Mouse (Mus musculus): ENCODE data around the gene Galnt10.

Gene Galnt10

DNA sequence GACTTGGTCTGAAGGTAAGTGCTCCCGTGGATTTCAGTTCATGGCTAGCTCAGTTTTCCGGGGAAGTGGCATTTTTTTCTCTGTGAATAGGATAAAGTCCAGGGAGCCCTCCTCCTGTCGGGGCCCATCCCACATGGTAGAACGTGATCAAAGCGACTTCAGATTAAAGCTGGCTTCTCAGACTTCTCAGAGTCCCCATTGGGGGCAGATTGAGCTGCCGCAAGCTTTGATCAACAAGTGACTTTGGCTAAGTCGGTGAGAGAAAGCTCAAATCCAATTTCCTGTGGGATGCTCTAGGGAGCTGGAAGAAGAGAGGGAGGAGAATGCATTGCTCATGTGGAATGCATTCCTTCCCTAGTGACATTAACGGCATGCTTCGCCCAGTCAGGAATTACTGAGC lies 10.1 kb upstream of the Galnt10 start:
- in situ Hi-C loops (cut with MseI, MboI) = no loop called here

GRCm38 (mm10) chr11:57643691-57644090 lies 1.6 kb upstream of the Galnt10 start:
- in situ Hi-C loops (cut with MseI, MboI) = no loop called here

DNA sequence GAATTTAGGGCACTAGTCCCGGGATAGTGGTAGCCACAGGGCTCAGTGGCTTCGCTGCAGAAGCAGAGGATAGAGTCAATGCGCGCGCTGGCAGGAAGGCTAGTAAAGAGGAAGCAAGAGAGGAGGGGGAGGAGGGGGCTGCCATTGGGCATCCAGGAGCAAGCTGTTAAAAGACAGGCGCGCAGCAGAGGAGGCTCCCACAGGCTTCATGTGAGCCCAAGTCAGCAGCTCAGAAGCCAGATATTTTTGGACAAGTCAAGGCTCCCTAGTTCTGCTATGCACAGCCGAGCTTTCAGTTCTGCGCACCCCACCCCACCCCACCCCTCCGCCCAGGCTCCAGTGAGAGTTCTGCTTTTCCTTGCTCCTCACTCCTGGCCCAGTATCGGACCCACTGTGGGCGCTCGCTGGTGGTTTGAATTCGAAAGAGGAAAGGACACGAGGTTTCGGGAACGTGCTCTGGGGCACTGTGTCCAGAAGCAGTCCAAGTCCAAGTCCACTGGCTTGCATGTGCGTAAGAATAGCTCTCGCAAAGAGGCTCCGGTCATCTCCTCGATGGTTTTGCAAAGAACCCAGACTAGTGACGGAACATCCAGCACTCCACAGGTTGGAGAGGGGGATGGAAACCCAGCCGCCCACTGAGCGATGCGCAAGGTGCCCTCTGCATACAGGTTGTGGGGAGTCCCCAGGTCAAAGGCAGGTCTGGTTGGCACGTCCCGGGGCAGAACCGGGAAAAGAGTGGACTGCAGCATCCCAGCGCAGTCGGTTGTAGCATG lies 811 bp upstream of the Galnt10 start:
- in situ Hi-C loops (cut with MseI, MboI) = no loop called here

GRCm38 (mm10) chr11:57645847-57646246 lies 605 bp downstream of the Galnt10 start:
- in situ Hi-C loops (cut with MseI, MboI) = no loop called here

DNA sequence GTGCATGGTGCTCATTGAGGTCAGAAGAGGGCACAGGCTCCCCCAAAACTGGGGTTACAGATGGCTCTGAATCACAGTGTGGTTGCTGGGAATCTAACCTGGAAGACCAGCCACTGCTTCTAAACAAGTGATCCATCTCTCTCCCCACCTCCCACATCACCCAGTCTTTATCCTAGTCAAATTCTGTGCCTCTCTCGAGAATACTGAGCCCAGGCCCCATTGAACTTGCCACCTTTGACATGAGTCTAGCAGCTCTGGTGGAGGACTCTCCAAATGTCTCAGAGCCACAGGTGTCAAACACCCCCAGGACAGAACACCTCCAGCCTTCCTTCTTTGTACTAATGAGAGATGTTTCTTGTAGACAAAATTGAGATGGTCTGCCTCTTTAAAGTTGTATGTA lies 1.2 kb downstream of the Galnt10 start:
- in situ Hi-C loops (cut with MseI, MboI) = no loop called here

DNA sequence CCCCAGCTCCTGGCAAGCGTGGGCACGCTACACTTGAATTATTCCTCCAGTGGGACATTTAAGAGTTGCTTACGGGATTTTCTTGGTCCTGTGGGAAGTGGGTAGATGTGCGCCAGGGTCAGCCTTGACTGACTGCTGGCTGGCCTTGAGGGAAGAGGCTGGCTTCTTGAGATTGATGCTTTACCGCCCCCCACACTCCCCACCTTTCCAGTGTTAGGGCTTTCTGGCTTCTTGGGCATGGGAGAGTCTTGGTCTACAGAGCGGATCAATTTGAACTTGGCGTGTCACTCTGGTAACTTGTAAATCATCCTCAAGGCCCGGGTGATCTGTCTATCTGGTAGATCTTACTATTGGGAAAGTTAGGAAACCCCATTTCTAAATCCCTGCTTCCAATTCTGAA lies 1.7 kb downstream of the Galnt10 start:
- in situ Hi-C loops (cut with MseI, MboI) = no loop called here

DNA sequence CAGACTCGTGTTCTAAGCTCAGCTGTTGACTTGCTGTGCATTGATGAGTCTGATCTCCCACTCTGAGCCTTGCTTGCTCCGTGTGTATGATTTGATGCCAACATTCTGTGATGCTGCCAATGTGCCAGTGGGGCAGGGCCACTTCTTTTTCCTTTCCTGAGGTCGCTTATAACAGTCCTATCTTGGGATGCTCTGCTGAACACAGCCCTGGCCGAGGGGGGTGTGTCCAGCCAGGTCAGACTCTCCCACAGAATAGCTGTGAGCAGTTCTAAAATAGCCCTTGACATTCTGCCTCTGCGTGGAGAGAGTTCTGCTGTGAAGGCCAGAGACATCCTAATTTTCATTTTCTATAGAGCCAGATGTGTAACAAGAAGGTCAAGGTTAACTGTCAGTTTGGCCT lies 2.2 kb downstream of the Galnt10 start:
- in situ Hi-C loops (cut with MseI, MboI) = no loop called here

- in situ Hi-C loops (cut with MseI, MboI) = no loop called here
Measured at GRCm38 (mm10) chr11:57648196-57648800, 3.1 kb downstream of the Galnt10 start.

GRCm38 (mm10) chr11:57649269-57649668 lies 4.0 kb downstream of the Galnt10 start:
- in situ Hi-C loops (cut with MseI, MboI) = no loop called here

GRCm38 (mm10) chr11:57649671-57650070 lies 4.4 kb downstream of the Galnt10 start:
- in situ Hi-C loops (cut with MseI, MboI) = no loop called here

DNA sequence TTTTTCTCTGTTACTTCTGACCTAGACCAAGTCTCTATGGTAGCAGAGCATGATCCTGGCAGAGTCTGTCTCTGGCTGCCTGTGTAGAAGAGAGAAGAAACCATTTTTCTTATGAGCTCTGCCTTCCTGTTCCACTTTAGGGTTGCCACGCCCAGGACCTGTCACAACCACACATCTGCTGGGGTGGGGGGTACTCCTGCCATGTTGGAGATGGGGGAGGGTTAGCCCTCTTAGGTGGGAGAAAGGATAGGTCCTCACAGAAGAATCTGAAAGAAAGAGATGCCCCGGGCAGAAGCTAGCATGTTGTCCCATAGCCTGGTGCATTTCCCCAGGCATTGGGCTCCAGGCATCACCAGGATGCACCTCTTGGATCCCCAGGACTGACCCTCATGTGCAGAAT lies 5.6 kb downstream of the Galnt10 start:
- in situ Hi-C loops (cut with MseI, MboI) = no loop called here

DNA sequence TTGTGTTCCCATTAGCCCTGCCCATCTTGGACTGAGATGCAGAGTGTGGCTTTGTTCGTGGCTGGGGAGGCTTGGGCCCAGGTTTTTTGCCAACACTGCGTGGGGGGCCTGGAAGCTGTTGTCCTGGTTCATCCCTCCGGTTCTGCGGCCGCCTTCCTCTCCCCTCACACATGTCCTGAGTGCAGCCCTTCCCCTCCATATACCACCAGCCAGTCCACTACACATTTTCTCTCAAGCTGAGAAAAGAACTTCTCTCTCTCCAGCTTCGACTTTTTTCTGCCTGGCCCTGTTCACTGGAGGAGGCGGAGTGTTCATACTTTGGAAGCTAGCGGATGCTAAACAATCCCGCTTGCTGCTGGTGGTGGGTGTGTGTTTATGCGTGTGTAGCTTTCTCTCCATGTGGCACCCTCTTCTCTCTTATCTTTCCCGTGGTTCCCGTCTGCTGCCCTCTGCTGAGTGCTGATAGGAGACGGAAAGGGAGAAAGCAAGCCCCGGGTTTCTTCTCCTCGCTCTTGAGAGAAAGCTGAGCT lies 6.1 kb downstream of the Galnt10 start:
- in situ Hi-C loops (cut with MseI, MboI) = no loop called here

DNA sequence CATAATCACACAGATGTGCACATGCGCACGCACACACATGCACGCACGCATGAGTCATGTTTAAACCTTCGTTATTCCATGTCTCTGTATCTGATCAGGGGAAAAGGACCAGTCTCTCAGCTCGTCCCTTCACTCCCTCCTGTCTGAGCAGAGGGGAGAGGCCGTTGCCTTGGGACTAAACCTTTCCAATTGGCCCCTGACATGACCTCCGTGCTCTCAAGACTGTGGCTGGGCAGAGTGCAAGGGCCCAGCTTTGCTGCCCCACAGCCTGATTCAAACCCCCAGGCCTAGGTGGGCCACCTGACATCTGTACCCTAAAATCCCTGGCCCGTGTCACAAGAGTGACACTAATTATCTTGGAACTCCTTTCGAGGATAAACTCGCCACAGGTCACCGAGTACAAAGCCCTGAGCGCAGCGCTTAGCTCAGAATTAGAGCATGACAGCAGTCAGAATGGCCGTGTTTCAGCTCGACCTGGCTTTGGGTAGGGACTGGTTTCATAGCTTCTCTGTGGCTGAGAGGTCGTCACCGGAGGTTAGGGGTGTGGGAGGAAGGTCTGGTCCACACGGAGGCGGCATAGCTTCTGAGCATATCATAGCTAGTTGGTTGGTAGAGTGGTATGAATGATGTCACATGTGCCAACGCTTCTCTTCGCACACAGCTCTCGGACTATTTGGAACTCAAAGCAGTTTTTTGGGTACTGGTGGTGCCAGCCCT lies 7.1 kb downstream of the Galnt10 start:
- in situ Hi-C loops (cut with MseI, MboI) = no loop called here

DNA sequence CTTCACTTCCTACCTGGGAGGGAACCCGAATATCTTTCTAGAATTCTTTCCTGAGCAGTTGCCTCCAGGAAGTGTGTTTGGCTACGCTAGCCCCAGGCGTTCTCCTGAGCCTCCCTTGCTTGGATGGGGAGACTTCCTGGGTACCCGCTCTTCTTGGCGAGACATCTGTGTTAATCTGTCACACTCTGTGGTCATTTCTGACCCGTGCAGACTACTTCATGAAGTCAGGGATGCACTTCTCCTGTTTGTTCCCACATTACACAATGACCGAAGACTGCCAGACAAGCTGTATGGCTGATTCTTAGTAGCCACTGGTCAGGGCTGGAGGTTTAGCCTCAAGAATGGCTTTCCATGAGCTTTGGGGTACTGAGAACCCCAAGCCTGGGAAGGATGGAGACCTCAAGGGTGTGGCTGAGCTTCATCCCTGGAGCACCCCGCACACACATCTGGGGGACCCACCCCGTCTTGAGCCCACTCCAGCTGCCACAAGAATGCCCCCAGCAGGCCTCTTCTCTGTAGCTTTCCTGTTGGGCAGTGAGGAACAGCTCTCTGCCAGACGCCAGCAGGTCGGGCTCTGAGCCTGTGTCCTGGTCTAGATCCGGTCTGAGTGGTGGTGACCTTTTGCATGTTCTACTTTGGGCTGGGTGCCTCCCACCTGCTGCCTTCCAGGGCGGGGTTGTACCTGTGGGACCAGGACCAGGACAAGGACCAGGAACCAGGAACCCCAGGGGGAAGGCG lies 7.8 kb downstream of the Galnt10 start:
- in situ Hi-C loops (cut with MseI, MboI) = no loop called here

DNA sequence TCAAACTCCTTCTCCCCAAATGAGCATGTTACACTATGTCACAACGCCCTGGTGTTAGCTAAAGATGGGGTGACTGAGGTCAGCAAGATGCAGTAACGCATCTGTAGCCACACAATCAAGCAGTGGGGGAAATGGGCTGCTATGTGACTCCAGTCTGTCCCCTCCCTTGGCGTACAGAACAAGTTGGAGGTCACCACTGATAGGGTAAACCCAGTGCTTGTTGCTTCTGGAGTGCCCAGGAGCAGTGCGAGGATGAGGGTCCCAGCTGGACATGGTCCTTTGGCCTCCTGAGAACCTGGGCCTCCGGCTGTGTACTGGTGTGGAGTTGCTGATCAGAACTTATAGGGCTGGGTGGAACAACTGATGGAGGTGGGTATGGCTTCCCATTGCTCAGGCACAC lies 8.6 kb downstream of the Galnt10 start:
- in situ Hi-C loops (cut with MseI, MboI) = no loop called here

- in situ Hi-C loops (cut with MseI, MboI) = no loop called here
Measured at GRCm38 (mm10) chr11:57654386-57654785, 9.1 kb downstream of the Galnt10 start.

DNA sequence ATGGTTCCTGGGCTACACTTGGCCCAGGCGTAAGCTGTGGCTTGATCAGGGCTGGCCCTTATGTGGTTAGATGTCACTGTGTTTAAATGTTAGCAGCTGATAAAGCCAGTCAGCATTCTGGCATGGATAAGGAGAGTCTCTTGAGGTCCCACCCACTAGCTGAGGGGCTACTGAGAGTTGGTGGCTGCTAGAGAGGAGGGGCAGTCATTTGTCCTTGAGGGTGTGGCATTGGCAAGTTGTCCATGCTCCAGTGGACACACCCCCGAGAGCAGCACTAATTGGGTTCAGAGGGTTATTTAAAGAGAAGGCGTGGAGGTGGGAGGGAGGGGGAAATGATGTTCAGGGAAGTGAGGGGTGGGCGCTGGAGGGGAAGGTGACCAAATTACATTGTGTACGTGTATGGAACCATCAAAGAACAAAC lies 9.7 kb downstream of the Galnt10 start:
- in situ Hi-C loops (cut with MseI, MboI) = no loop called here

GRCm38 (mm10) chr11:57655669-57656325 lies 10.6 kb downstream of the Galnt10 start:
- in situ Hi-C loops (cut with MseI, MboI) = no loop called here

- in situ Hi-C loops (cut with MseI, MboI) = no loop called here
Measured at GRCm38 (mm10) chr11:57656602-57657275, 11.5 kb downstream of the Galnt10 start.

DNA sequence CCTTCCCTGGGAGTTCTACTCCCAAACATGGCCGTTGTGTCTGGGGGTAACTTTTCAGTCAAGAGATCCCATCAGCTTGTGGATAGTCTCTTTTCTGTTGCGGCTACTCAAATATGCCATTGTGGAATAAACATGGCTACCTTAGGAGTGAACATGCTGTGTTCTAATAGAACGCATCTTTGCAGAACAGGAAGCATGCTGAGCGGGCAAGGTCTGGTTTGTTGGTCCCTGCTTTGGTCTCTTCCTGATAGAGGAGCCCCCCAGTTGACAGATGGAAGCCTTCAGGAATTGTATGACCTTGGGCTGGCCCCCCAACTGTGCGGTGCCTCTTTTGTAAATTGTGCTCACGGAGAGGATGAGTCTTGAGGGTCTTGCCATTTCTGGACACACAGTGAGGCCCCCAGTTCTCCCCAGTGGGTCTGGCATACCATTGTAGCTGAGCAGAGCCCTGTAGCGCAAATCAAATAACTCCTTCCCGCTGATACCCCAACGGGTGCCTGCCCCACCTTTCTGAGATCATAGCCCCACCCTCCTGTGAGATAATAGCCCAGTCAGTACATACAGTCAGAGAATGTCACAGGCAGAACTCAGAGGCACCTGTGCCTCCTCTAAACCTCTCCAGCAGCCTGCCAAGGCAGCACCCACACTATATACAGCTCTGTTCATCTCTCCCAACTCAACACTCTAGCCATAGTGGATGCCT lies 12.3 kb downstream of the Galnt10 start:
- in situ Hi-C loops (cut with MseI, MboI) = no loop called here

Measured in mouse trophoblast stem cell (cell line).